Mouse (Mus musculus) brain, embryonic 14.5 days (tissue): Measurements from ENCODE around the gene H2-Ob.

Experiments used
- CTCF ChIP-seq: fragments of 200-500 bp; IDR thresholded peaks from 2 replicates; pipeline ENCODE4 v1.5.1; 2012; ENCODE audit warnings: inconsistent platforms, mild to moderate bottlenecking, moderate library complexity, borderline replicate concordance; ENCODE audit not compliant: insufficient read depth, insufficient read length; ENCODE audit errors: extremely low read depth
- POLR2A ChIP-seq: fragments of 200-500 bp; IDR thresholded peaks from 2 replicates; pipeline ENCODE4 v1.6.1; 2012; ENCODE audit warnings: mild to moderate bottlenecking, inconsistent platforms, borderline replicate concordance; ENCODE audit not compliant: poor library complexity, insufficient read depth, insufficient read length, severe bottlenecking; ENCODE audit errors: extremely low read depth

- TF ChIP-seq POLR2A (no peak), CTCF (no peak)
These were observed 49.7 kb upstream of the H2-Ob start for GRCm38 (mm10) chr17:34188986-34189385.
